Mouse (Mus musculus): ENCODE measurements around the gene Wipf3. TPM values are rescaled to one million over a fixed set of nuclear protein-coding genes. Genes with fewer than 3 reads are reported as not detected.

The Wipf3 gene
- total RNA-seq, 1 experiment from 2014 or later, result 1.7 TPM

GRCm38 (mm10) chr6:54478646-54479324 lies 49.4 kb downstream of the Wipf3 start:
- no peak for DNase-seq

GRCm38 (mm10) chr6:54481390-54482112 lies 52.1 kb downstream of the Wipf3 start:
- DNase-seq, result no peak

GRCm38 (mm10) chr6:54485000-54485399 lies 55.6 kb downstream of the Wipf3 start:
- DNase-seq, result no peak

GRCm38 (mm10) chr6:54485435-54485901 lies 56.1 kb downstream of the Wipf3 start:
- no peak for DNase-seq

GRCm38 (mm10) chr6:54485973-54486569 lies 56.7 kb downstream of the Wipf3 start:
- DNase-seq, result no peak

- no peak for DNase-seq
Observed at GRCm38 (mm10) chr6:54491074-54491473, 61.7 kb downstream of the Wipf3 start.

- no peak for DNase-seq
Observed at GRCm38 (mm10) chr6:54494097-54494496, 64.7 kb downstream of the Wipf3 start.

GRCm38 (mm10) chr6:54494612-54495398 lies 65.4 kb downstream of the Wipf3 start:
- DNase-seq, result peak; percentile 20

GRCm38 (mm10) chr6:54496214-54496613 lies 66.8 kb downstream of the Wipf3 start:
- DNase-seq, result no peak

- no peak for DNase-seq
Observed at GRCm38 (mm10) chr6:54502661-54503115, 73.3 kb downstream of the Wipf3 start.

GRCm38 (mm10) chr6:54506318-54506717 lies 76.9 kb downstream of the Wipf3 start:
- no peak for DNase-seq

- DNase-seq, result no peak
Observed at GRCm38 (mm10) chr6:54507002-54507401, 77.6 kb downstream of the Wipf3 start.

GRCm38 (mm10) chr6:54507808-54508207 lies 78.4 kb downstream of the Wipf3 start:
- DNase-seq, result no peak

- DNase-seq, result no peak
Observed at GRCm38 (mm10) chr6:54508256-54508793, 78.9 kb downstream of the Wipf3 start.

GRCm38 (mm10) chr6:54509264-54509663 lies 79.9 kb downstream of the Wipf3 start:
- DNase-seq, result no peak

GRCm38 (mm10) chr6:54512256-54512655 lies 82.9 kb downstream of the Wipf3 start:
- no peak for DNase-seq

GRCm38 (mm10) chr6:54516512-54517134 lies 87.2 kb downstream of the Wipf3 start:
- no peak for DNase-seq

GRCm38 (mm10) chr6:54518758-54519157 lies 89.4 kb downstream of the Wipf3 start:
- no peak for DNase-seq

GRCm38 (mm10) chr6:54528666-54529065 lies 99.3 kb downstream of the Wipf3 start:
- DNase-seq, result no peak

GRCm38 (mm10) chr6:54530182-54530581 lies 100.8 kb downstream of the Wipf3 start:
- no peak for DNase-seq

- DNase-seq, result no peak
Observed at GRCm38 (mm10) chr6:54531048-54531481, 101.7 kb downstream of the Wipf3 start.

- DNase-seq, result no peak
Observed at GRCm38 (mm10) chr6:54535485-54535884, 106.1 kb downstream of the Wipf3 start.
